Mouse (Mus musculus) effector memory CD4-positive, alpha-beta T cell, adult 7 months (primary cell): ENCODE results near the gene Mrm3. TPM values are rescaled to one million over a fixed set of nuclear protein-coding genes. Genes with fewer than 3 reads are reported as not detected.

Source experiments
- polyA plus RNA-seq: library from polyadenylated mRNA; unstranded; fragments of 100-300 nt; shearing (Covaris generic); gene quantifications from one replicate; pipeline ENCODE4 v1.2.1, GENCODE M21; 2017

Gene Mrm3
- polyA plus RNA-seq: 14.5 TPM

GRCm38 (mm10) chr11:76242901-76243810, at the start of gene Mrm3, which contains the start of gene Glod4:
Gene Mrm3, plus strand, starts transcription at chr11:76243715.
Gene Glod4, minus strand, starts transcription at chr11:76243725.

GRCm38 (mm10) chr11:76217390-76217800, 26.1 kb upstream of the Mrm3 start, which contains the start of the genes Dbil5 and Gemin4:
Gene Dbil5, plus strand, starts transcription at chr11:76217608.
Gene Gemin4, minus strand, starts transcription at chr11:76217664.

Other genes starting within 250 kb of the Mrm3 start
- gene 1700016K19Rik, start 243.8 kb upstream of the Mrm3 start, polyA plus RNA-seq: not detected
- 59.6 TPM for gene Rflnb, start 215.9 kb upstream of the Mrm3 start, polyA plus RNA-seq
- 37.0 TPM for gene Vps53, start 64.1 kb upstream of the Mrm3 start, polyA plus RNA-seq
- 2.0 TPM for gene Fam57a, start 64.0 kb upstream of the Mrm3 start, polyA plus RNA-seq
- gene Dbil5, start 26.1 kb upstream of the Mrm3 start, polyA plus RNA-seq: not detected
- 6.1 TPM for gene Gemin4, start 26.1 kb upstream of the Mrm3 start, polyA plus RNA-seq
- gene Glod4, start within 50 bp of the Mrm3 start, polyA plus RNA-seq: 40.6 TPM
- gene Nxn, start 155.4 kb downstream of the Mrm3 start, polyA plus RNA-seq: 2.8 TPM
- gene Timm22, start 163.2 kb downstream of the Mrm3 start, polyA plus RNA-seq: 21.1 TPM